In genomic region chr10:83130611-83131010, GRCm38 (mm10) we compare ENCODE assay signal across 10 mouse cellular contexts.
DNase-seq lines count a peak whose midpoint lies in the region; ATAC-seq lines count a peak whose summit lies in the region.
"Had no signal": no experiment of that assay in that cellular context is flagged by ENCODE, and none has a peak within 500 bp of the region (broad histone marks: within the 10 kb centered on the region; RNA-seq: fewer than 3 reads in every experiment).

No protein-coding gene starts in this region.

- no peak overlapping the region for H3K4me3 ChIP-seq in midbrain, embryonic 10.5 days
- H3K4me3 ChIP-seq in midbrain, embryonic 11.5 days (ENCODE audit: low read depth, low read length), result no peak overlapping the region
- no peak overlapping the region for H3K4me3 ChIP-seq in hindbrain, embryonic 13.5 days
- no peak overlapping the region for H3K4me3 ChIP-seq in neural tube, embryonic 13.5 days
- H3K4me3 ChIP-seq: stomach, embryonic 15.5 days had no signal

- no peak overlapping the region for H3K4me2 ChIP-seq in midbrain, embryonic 11.5 days
- H3K4me2 ChIP-seq in hindbrain, embryonic 13.5 days, result no peak overlapping the region
- H3K4me2 ChIP-seq in neural tube, embryonic 13.5 days, result no peak overlapping the region
- H3K4me2 ChIP-seq: stomach, embryonic 15.5 days had no signal

- H3K9ac ChIP-seq in midbrain, embryonic 11.5 days (ENCODE audit: low read length), result no peak overlapping the region
- no peak overlapping the region for H3K9ac ChIP-seq in hindbrain, embryonic 13.5 days
- H3K9ac ChIP-seq in neural tube, embryonic 13.5 days, result no peak overlapping the region
- H3K9ac ChIP-seq: stomach, embryonic 15.5 days had no signal

- WGBS in midbrain, embryonic 10.5 days, result 59% methylated on average over 8 of the region's 8 CpGs
- 55% methylated on average over 8 of the region's 8 CpGs for WGBS in midbrain, embryonic 11.5 days
- 43% methylated on average over 8 of the region's 8 CpGs for WGBS in hindbrain, embryonic 13.5 days
- WGBS in neural tube, embryonic 13.5 days, result 43% methylated on average over 8 of the region's 8 CpGs

- peak; percentile 85 to 86 for DNase-seq in adrenal gland, adult (ENCODE audit: inconsistent age in 2 of 2, low spot score in 1 of 2)
- no peak for DNase-seq in adrenal gland, postnatal 4 days (ENCODE audit: low spot score in 2 of 2)
- DNase-seq in midbrain, embryonic 10.5 days (ENCODE audit: low spot score), result no peak
- DNase-seq in midbrain, embryonic 11.5 days (ENCODE audit: low spot score, missing footprints), result no peak
- no peak for DNase-seq in cerebellum, adult 11 months
- DNase-seq in left cerebral cortex, postnatal 10 days (ENCODE audit: extremely low spot score in 1 of 2, low spot score in 2 of 2), result no peak
- DNase-seq: lung, adult 18-20 months had no signal

- peaks cover 52% of the 10 kb centered on the region for H3K27me3 ChIP-seq in midbrain, embryonic 10.5 days (ENCODE audit: low read depth, poor library complexity, severe bottlenecking)
- H3K27me3 ChIP-seq in midbrain, embryonic 11.5 days (ENCODE audit: control insufficient read depth, insufficient read depth, low read length), result peaks cover 5% of the 10 kb centered on the region
- H3K27me3 ChIP-seq in hindbrain, embryonic 13.5 days, result 0 out of 2 replicates have a peak, but pooled peaks cover 5% of the 10 kb centered on the region
- H3K27me3 ChIP-seq in neural tube, embryonic 13.5 days, result no peaks in the 10 kb centered on the region
- H3K27me3 ChIP-seq: stomach, embryonic 15.5 days had no signal

- H3K4me1 ChIP-seq in midbrain, embryonic 10.5 days, result peaks cover 44% of the 10 kb centered on the region
- H3K4me1 ChIP-seq in midbrain, embryonic 11.5 days (ENCODE audit: control insufficient read depth, insufficient read depth, low read length), result peaks cover 18% of the 10 kb centered on the region
- peaks cover 60% of the 10 kb centered on the region for H3K4me1 ChIP-seq in hindbrain, embryonic 13.5 days (replicated peaks)
- H3K4me1 ChIP-seq in neural tube, embryonic 13.5 days (replicated peaks), result peaks cover 68% of the 10 kb centered on the region
- H3K4me1 ChIP-seq: stomach, embryonic 15.5 days had no signal

- H3K27ac ChIP-seq in midbrain, embryonic 10.5 days (replicated peaks), result peak overlapping the region; percentile 33; the same call in 1 of the 2 replicates
- no peak overlapping the region for H3K27ac ChIP-seq in midbrain, embryonic 11.5 days (ENCODE audit: low read depth, low read length)
- peak overlapping the region; percentile 69 for H3K27ac ChIP-seq in hindbrain, embryonic 13.5 days
- peak overlapping the region; percentile 25; the same call in 1 of the 2 replicates for H3K27ac ChIP-seq in neural tube, embryonic 13.5 days (replicated peaks)
- H3K27ac ChIP-seq: stomach, embryonic 15.5 days had no signal

- no peak for ATAC-seq in midbrain, embryonic 11.5 days (ENCODE audit: low FRiP score)
- peak; percentile 25; the same call in 1 of the 2 replicates for ATAC-seq in hindbrain, embryonic 13.5 days (ENCODE audit: low FRiP score)
- 0 out of 2 replicates have a peak, but pooled peaks have one; percentile 21 for ATAC-seq in neural tube, embryonic 13.5 days (ENCODE audit: low read depth)

- intact Hi-C loops in left cerebral cortex, postnatal 10 days (cut with DNase I), result no loop called here

- no peaks in the 10 kb centered on the region for H3K36me3 ChIP-seq in midbrain, embryonic 10.5 days
- no peaks in the 10 kb centered on the region for H3K36me3 ChIP-seq in midbrain, embryonic 11.5 days (ENCODE audit: control insufficient read depth, insufficient read depth, low read length)
- no peaks in the 10 kb centered on the region for H3K36me3 ChIP-seq in hindbrain, embryonic 13.5 days
- H3K36me3 ChIP-seq in neural tube, embryonic 13.5 days, result no peaks in the 10 kb centered on the region
- H3K36me3 ChIP-seq: stomach, embryonic 15.5 days had no signal

- H3K9me3 ChIP-seq in midbrain, embryonic 10.5 days (replicated peaks), result no peaks in the 10 kb centered on the region
- H3K9me3 ChIP-seq in midbrain, embryonic 11.5 days (ENCODE audit: control insufficient read depth, low read length), result no peaks in the 10 kb centered on the region
- no peaks in the 10 kb centered on the region for H3K9me3 ChIP-seq in hindbrain, embryonic 13.5 days
- no peaks in the 10 kb centered on the region for H3K9me3 ChIP-seq in neural tube, embryonic 13.5 days
- H3K9me3 ChIP-seq: stomach, embryonic 15.5 days had no signal

Comparison
In these comparisons a context has a peak if more than half of its experiments do, and no peak if none do; other contexts are left out.
1. DNase-seq: peak in adrenal gland, adult (2 of 2); none in adrenal gland, postnatal 4 days (0 of 2), midbrain, embryonic 10.5 days (single experiment), midbrain, embryonic 11.5 days (single experiment), cerebellum, adult 11 months (single experiment) and left cerebral cortex, postnatal 10 days (0 of 2).